Mouse (Mus musculus) kidney, embryonic 14.5 days (tissue): ENCODE data around the gene Fam216a. TPM values are rescaled to one million over a fixed set of nuclear protein-coding genes. Genes with fewer than 3 reads are reported as not detected.
"Not testable (repeated sequence)": the region's sequence is repeated elsewhere in the genome, so short reads cannot be mapped to it uniquely, and the experiment has no call there.

ENCODE experiments used
- ATAC-seq: fragments of 200-750 bp; cut with Nextera tagmentation; 2 replicates; pipeline ENCODE4 v1.8.0; 2017; ENCODE audit warnings: moderate number of reproducible peaks, mild to moderate bottlenecking, moderate TSS enrichment, moderate library complexity; ENCODE audit not compliant: low FRiP score, low TSS enrichment
- H3K27ac ChIP-seq: fragments of 300-500 bp; sonication (generic); 2 replicates; pipeline ENCODE4 v1.5.1; 2014; ENCODE audit warnings: low read depth, mild to moderate bottlenecking, low read length, moderate library complexity, mixed read lengths
- H3K27me3 ChIP-seq: fragments of 300-500 bp; sonication (generic); 2 replicates; pipeline ENCODE4 v1.6.1; 2014; ENCODE audit warnings: mild to moderate bottlenecking, low read length; ENCODE audit not compliant: control insufficient read depth, insufficient read depth
- H3K36me3 ChIP-seq: fragments of 300-500 bp; sonication (generic); 2 replicates; pipeline ENCODE4 v1.6.1; 2014; ENCODE audit warnings: low read length, mixed read lengths; ENCODE audit not compliant: control insufficient read depth, insufficient read depth
- H3K4me1 ChIP-seq: fragments of 300-500 bp; sonication (generic); 2 replicates; pipeline ENCODE4 v1.6.1; 2014; ENCODE audit warnings: low read length, mixed read lengths; ENCODE audit not compliant: control insufficient read depth, insufficient read depth
- H3K4me2 ChIP-seq: fragments of 300-500 bp; sonication (generic); replicated peaks from 2 replicates; pipeline ENCODE4 v1.6.1; 2014; ENCODE audit warnings: low read depth, mild to moderate bottlenecking, low read length
- H3K4me3 ChIP-seq: fragments of 300-500 bp; sonication (generic); 2 replicates; pipeline ENCODE4 v1.5.1; 2014; ENCODE audit warnings: mild to moderate bottlenecking, low read length
- H3K9ac ChIP-seq: fragments of 300-500 bp; sonication (generic); 2 replicates; pipeline ENCODE4 v1.6.1; 2014; ENCODE audit warnings: low read depth, mild to moderate bottlenecking, low read length, moderate library complexity
- H3K9me3 ChIP-seq: fragments of 300-500 bp; sonication (generic); 2 replicates; pipeline ENCODE4 v1.6.1; 2016; ENCODE audit warnings: low read length; ENCODE audit not compliant: control insufficient read depth
- WGBS: fragments of 180-500 bp; shearing (Covaris S2); extraction: QIAGEN DNeasy Blood & Tissue Kit; methylation state at CpG from one replicate; pipeline ENCODE4 v1.1.7; 2014; 5-methylcytosine and 5-hydroxymethylcytosine counted together
- polyA plus RNA-seq: library from polyadenylated mRNA; unstranded; fragments of >200 nt; fragmentation: Nextera tagmentation; extraction: Ambion mirVana; gene quantifications from 2 replicates; pipeline ENCODE4 v1.2.1, GENCODE M21; 2014

Gene Fam216a
- polyA plus RNA-seq: 73.6 and 76.0 TPM in 2 replicates

GRCm38 (mm10) chr5:122372192-122372769 is at the start of gene Fam216a:
Fam216a (minus strand) TSS chr5:122372364.
- ATAC-seq: peak; percentile 94
- WGBS: under 1% methylated on average over 53 of the region's 53 CpGs
- peak within 1 kb of the TSS; percentile 94 for H3K27ac ChIP-seq
- no peaks in the 10 kb centered on the region for H3K9me3 ChIP-seq
- peaks cover 30% of the 10 kb centered on the region for H3K36me3 ChIP-seq
- no peaks in the 10 kb centered on the region for H3K27me3 ChIP-seq
- peak within 1 kb of the TSS; percentile 53 for H3K4me2 ChIP-seq
- H3K4me3 ChIP-seq: peak within 1 kb of the TSS; percentile 83
- peaks cover 8% of the 10 kb centered on the region for H3K4me1 ChIP-seq
- H3K9ac ChIP-seq: peak within 1 kb of the TSS; percentile 84

- ATAC-seq: peak; percentile 61
- H3K9ac ChIP-seq: peak within 1 kb of the TSS; percentile 85
- WGBS: 22% methylated on average over 17 of the region's 17 CpGs
- peaks cover 16% of the 10 kb centered on the region for H3K4me1 ChIP-seq
- peak within 1 kb of the TSS; percentile 89 for H3K4me2 ChIP-seq
- H3K4me3 ChIP-seq: peak within 1 kb of the TSS; percentile 79
- no peaks in the 10 kb centered on the region for H3K36me3 ChIP-seq
- H3K9me3 ChIP-seq: no peaks in the 10 kb centered on the region
- no peaks in the 10 kb centered on the region for H3K27me3 ChIP-seq
- H3K27ac ChIP-seq: peak within 1 kb of the TSS; percentile 81
Measured at GRCm38 (mm10) chr5:122421271-122422068, 49.3 kb upstream of the Fam216a start, which contains the start of gene Anapc7. Anapc7 (plus strand) TSS chr5:122421693.

GRCm38 (mm10) chr5:122420676-122421075 is 48.5 kb upstream of the Fam216a start:
- not testable (repeated sequence) for H3K9me3 ChIP-seq, H3K4me2 ChIP-seq, H3K4me3 ChIP-seq, H3K27ac ChIP-seq, ATAC-seq, H3K27me3 ChIP-seq, H3K36me3 ChIP-seq, H3K9ac ChIP-seq
- H3K4me1 ChIP-seq: peaks cover 16% of the 10 kb centered on the region
- 59% methylated on average over 4 of the region's 4 CpGs for WGBS

GRCm38 (mm10) chr5:122415465-122415864 is 43.3 kb upstream of the Fam216a start:
- no peak overlapping the region for H3K4me2 ChIP-seq
- H3K9ac ChIP-seq: no peak overlapping the region
- H3K27me3 ChIP-seq: no peaks in the 10 kb centered on the region
- H3K27ac ChIP-seq: no peak overlapping the region
- 83% methylated on average over 12 of the region's 12 CpGs for WGBS
- no peak overlapping the region for H3K4me3 ChIP-seq
- no peaks in the 10 kb centered on the region for H3K36me3 ChIP-seq
- H3K4me1 ChIP-seq: no peaks in the 10 kb centered on the region
- no peaks in the 10 kb centered on the region for H3K9me3 ChIP-seq
- ATAC-seq: no peak

GRCm38 (mm10) chr5:122414351-122414750 is 42.2 kb upstream of the Fam216a start:
- no peak for ATAC-seq
- no peaks in the 10 kb centered on the region for H3K9me3 ChIP-seq
- H3K36me3 ChIP-seq: no peaks in the 10 kb centered on the region
- H3K4me2 ChIP-seq: no peak overlapping the region
- H3K4me3 ChIP-seq: no peak overlapping the region
- no peaks in the 10 kb centered on the region for H3K27me3 ChIP-seq
- WGBS: 86% methylated on average over 5 of the region's 5 CpGs
- H3K4me1 ChIP-seq: no peaks in the 10 kb centered on the region
- H3K9ac ChIP-seq: no peak overlapping the region
- H3K27ac ChIP-seq: no peak overlapping the region

- no peak for ATAC-seq
- Histone ChIP-seq H3K27ac (no peak overlapping the region), H3K4me2 (no peak overlapping the region), H3K9me3 (no peaks in the 10 kb centered on the region), H3K4me1 (no peaks in the 10 kb centered on the region), H3K9ac (no peak overlapping the region), H3K27me3 (no peaks in the 10 kb centered on the region), H3K36me3 (no peaks in the 10 kb centered on the region), H3K4me3 (no peak overlapping the region)
- WGBS: 33% methylated on average over 6 of the region's 6 CpGs
Measured at GRCm38 (mm10) chr5:122412826-122413225, 40.7 kb upstream of the Fam216a start.

- Histone ChIP-seq H3K4me1 (no peaks in the 10 kb centered on the region), H3K9me3 (no peaks in the 10 kb centered on the region), H3K4me2 (no peak overlapping the region), H3K27me3 (no peaks in the 10 kb centered on the region), H3K4me3 (no peak overlapping the region), H3K36me3 (peaks cover 7% of the 10 kb centered on the region; the same call in 1 of the 2 replicates), H3K9ac (no peak overlapping the region), H3K27ac (no peak overlapping the region)
- no peak for ATAC-seq
- 71% methylated on average over 5 of the region's 5 CpGs for WGBS
Measured at GRCm38 (mm10) chr5:122411892-122412291, 39.7 kb upstream of the Fam216a start.

- H3K4me3 ChIP-seq: no peak overlapping the region
- no peak for ATAC-seq
- no peak overlapping the region for H3K4me2 ChIP-seq
- H3K27me3 ChIP-seq: no peaks in the 10 kb centered on the region
- 0 out of 2 replicates have a peak, but pooled peaks cover 3% of the 10 kb centered on the region for H3K9me3 ChIP-seq
- 88% methylated on average over 19 of the region's 19 CpGs for WGBS
- H3K36me3 ChIP-seq: peaks cover 25% of the 10 kb centered on the region
- no peaks in the 10 kb centered on the region for H3K4me1 ChIP-seq
- no peak overlapping the region for H3K9ac ChIP-seq
- H3K27ac ChIP-seq: no peak overlapping the region
Measured at GRCm38 (mm10) chr5:122409692-122410645, 37.8 kb upstream of the Fam216a start.
